Mouse (Mus musculus): Measurements from ENCODE around the gene Elp5.

DNA sequence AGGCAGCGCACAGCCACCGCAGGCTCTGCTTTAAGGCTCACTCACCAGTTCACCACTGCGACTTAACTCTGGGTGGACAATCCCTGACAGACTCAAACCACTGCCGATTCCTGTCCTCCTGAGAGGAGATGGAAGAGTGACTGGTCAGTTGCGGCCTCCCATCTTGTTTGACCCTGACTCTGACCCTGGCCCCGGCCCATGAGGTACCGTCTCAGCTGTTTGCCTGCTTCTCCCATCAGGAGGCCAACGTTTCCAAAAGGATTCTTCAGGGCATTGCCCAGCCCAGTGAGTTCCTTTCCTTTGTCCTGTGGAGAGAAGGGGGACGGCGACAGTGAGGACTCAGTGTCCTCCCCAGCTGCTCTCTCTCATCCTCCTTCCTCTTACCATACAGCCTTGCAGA is 28.6 kb upstream of the Elp5 start:
- TF ChIP-seq CTCF (IDR thresholded peaks at IDR 0.05) (no peak), EP300 (IDR thresholded peaks at IDR 0.05; ENCODE audit: insufficient read depth, low read depth, low read length) (no peak)
